Mouse (Mus musculus): ENCODE results near the gene Sephs2. TPM values are rescaled to one million over a fixed set of nuclear protein-coding genes. Genes with fewer than 3 reads are reported as not detected.

Sephs2 gene
- total RNA-seq (2021), result 10 to 100 TPM; 28.5 to 30.0 TPM
- long read RNA-seq, experiment 1, transcript Sephs2-201 (1 exons, 2,177 nt), result major isoform, 101 of 101 reads
- long read RNA-seq, experiment 1, partial matches to known transcripts, result 0 of 101 reads
- long read RNA-seq, experiment 1, other reads (novel, unspliced or antisense), result 0 of 101 reads
- long read RNA-seq, experiment 2, transcript Sephs2-201 (1 exons, 2,177 nt), result major isoform, 110 of 110 reads
- long read RNA-seq, experiment 2, partial matches to known transcripts, result 0 of 110 reads
- long read RNA-seq, experiment 2, other reads (novel, unspliced or antisense), result 0 of 110 reads

DNA sequence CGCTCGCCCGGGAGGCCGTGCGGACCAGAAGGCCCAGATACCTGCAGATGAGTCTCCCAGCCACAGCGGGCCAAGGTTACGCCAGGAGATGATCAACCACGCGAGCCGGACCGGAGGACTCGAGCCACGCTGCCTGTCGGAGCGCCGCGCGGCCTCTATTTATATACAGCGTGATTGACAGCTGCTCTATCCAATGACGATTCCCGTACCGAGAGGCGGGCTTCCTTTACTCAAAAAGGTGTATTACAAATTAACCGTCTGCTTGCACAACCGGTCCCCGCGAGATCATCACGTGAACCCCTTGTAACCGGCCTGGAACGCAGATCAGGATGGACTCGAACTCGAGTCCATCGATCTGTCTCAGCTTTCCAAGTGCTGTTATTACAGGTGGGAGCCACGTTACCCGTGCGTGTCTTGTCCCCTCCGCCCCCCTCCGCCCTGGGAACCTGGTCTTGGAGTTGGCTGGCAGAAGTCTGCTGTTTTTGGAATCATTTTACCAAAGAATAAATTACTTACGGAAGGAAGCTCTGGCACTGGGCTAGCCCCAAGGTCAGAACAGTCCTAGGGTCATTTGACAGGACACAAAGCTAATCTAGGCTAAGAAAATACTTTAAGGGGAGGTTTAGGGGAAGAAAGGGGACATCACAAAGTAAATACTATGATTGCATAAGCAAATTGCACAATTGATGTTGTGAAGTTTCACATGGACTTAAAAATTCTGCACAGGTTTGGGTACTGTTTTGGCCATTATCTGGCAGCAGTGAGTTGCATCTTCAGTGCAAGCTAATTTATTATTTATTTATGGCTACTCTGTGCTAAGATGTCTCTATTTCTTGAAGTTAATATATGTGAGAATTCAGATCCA lies at the start of gene Sephs2:
Gene Sephs2 (minus strand): TSS at position 131 of the 865 bp plus-strand sequence.
- DNase-seq, result peak; percentile 89 to 95
- intact Hi-C loops (cut with DNase I), result no loop called here

DNA sequence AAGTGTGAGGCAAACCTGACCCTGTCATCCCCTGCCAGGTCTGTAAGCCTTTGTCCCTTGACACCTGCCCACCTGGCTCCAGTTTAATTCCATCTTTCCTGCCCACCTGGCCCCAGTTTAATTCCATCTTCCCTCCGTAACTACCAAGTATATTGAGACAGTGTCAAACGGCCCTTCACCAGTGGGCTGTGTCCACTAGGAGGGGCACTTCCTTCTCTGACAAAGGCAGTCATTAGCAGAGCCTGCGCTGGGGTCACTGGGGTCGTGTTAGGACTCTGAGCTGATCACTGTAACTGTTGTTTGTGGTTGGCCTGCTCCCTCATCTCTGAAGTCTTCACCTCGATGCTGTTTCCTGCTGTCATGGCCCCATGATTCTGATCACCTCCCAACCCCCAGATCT lies 48.2 kb upstream of the Sephs2 start:
- intact Hi-C loops (cut with DNase I), result no loop called here
- no peak for DNase-seq

DNA sequence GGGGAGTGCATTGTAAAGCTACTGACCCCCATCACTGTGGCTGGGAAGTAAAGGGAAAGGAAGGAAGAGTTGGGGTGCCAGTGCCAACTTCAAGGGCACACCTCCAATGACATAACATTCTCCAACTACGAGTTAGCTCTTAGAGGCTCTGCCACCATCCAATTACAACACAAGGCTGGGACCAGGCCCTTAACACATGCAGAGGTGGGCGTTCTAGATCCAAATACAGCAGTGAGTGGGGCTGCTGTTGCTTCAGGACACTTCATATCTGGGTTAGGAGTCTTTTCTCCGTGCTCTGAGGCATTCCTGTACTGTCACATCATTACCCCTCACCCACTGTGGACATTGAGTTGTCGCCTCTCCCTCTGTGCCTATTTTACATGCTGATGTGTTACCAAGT lies 47.3 kb upstream of the Sephs2 start:
- intact Hi-C loops (cut with DNase I), result no loop called here
- DNase-seq, result no peak

DNA sequence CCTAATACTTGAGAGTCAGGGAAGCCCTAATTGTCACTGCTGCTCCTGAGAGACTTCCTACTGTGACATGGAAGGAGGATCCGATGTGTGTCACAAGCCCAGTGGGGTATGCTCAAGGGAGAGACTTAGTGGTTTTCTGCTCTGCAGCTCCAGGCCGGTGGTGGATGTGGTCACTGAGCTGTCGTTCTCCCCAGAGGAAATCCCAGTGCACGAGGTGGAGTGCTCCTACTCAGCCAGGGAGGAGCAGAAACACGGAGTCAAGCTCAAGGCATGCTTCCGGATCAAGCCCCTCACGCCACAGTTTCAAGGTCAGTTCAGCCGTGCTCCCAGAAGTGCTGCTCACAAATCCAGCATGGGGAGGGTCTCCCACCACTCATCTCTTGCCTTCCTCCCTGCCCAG lies 40.1 kb upstream of the Sephs2 start:
- intact Hi-C loops (cut with DNase I), result no loop called here
- no peak for DNase-seq

DNA sequence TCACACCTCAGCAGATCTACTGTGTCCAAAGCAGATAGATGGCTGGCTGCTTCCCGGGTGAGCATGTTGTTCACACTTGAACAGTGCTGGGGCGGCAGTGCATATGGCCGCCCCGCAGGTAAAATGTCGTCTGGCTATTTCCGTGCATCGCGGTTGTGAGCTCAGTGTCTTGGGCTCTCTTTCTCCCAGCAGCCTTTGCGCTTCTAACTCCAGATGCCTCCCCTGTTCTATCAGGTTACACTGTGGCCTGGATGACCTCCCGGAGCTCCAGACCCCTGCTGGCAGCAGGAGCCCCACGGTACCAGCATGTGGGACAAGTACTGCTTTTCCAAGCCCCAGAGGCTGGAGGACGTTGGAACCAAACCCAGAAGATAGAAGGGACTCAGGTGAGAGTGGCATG lies 36.1 kb upstream of the Sephs2 start:
- no peak for DNase-seq
- intact Hi-C loops (cut with DNase I), result loop anchor here (5.0 kb wide), 1 partner anchor 177 kb away; no protein-coding TSS in a partner anchor

DNA sequence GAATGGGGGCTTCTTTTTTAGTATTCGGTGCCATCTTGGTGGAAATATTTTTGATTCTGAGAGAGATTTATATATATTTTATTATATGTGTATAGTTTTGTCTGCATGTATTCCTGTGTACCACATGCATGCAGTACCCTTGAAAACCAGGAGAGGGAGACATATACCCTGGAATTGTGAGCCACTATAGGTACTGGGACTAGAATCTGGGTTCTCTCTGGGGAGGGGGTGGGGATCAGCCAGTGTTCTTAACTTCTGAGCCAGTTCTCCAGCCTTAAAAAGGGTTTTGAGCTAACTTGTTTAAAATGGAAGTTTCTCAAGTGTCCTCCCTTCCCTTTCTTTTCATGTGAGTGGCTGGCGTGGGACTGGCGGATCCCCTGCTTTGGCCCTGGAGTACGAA lies 35.0 kb upstream of the Sephs2 start:
- DNase-seq, result peak in 1 of 2 experiments; percentile 21
- intact Hi-C loops (cut with DNase I), result loop anchor here (5.0 kb wide), 1 partner anchor 178 kb away; no protein-coding TSS in a partner anchor

DNA sequence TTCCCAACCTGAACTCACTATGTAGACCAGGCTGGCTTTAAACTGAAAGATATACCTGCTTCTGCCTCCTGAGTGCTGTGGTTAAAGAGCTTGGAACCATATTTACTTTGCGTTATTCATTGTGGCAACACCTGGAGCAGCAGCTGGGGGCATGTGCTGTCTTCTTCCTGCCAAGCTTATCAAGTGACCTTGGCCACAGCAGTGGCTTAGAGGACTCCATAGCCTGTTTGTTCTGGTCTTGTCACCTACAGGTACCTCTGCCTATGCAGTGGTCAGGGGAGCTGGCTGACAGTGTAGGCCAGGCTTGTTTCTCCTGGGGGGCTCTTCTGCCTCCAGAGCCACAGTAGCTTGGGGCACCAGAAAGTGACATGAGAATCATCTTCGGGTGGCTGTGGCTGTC lies 34.6 kb upstream of the Sephs2 start:
- no peak for DNase-seq
- intact Hi-C loops (cut with DNase I), result loop anchor here (5.0 kb wide), 1 partner anchor 179 kb away; no protein-coding TSS in a partner anchor

DNA sequence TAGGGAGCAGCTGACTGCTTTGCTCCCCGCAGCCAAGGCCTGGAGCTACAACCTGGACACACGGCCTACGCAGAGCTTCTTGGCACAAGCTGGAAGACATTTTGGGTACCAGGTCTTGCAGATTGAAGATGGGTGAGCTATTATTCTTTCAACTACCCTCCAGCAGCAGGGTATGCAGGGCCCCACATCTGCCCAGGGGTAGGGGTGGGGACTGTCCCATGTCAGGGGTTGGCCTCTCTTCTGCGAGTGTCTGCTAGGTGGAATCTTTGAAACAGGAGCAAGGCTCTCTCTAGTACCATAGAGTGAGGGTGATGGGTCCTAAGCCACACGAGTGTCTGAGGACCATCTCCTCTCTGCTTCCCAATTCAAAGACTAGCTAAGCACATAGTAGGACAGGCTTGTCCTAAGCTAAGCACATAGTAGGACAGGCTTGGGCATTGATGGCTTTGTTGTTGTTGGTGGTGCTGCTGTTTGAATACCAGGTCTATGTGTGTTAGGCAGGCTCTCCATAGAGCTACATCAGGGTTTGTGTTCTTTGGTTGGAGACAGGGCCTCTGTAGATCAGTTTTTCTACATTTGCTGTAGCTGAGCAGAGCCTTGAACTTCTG lies 23.8 kb upstream of the Sephs2 start:
- no peak for DNase-seq
- intact Hi-C loops (cut with DNase I), result no loop called here

DNA sequence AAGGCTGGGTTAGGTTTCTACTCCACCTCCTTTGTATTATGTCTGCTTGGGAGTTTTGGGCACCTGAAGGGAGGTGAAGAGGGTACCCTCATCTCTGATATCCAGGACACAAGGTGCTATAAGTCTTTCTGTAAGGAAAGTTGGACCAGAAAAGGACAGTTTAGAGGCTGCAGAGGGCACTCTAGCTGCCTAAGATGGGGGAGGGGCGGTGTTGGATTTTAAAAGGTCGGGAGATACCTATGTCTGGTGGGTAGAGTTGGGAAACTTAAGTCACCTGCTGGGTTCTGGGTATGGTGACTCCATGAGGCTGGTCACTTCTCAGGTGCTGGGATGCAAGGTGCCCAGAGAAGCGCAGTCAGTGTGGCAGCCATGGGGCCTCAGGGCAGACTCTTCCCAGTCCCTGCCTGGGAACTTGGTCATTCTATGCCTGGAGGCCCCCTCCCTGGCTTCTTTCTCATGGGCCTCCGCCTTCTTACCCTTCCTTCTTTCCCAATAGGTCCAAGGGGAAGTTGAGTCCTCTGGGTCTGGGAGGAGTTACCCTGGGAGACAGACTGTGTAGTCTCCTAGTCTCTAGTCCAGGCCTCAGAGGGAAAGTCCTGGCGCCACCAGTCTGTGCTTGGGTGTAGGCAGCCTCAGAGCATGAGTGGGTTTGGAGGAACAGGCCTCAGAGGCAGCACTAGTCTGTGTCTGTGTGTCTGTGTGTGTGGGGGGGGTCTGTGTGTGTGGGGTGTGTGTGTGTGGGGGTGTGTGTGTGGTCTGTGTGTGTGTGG lies 23.1 kb upstream of the Sephs2 start:
- intact Hi-C loops (cut with DNase I), result no loop called here
- DNase-seq, result no peak

DNA sequence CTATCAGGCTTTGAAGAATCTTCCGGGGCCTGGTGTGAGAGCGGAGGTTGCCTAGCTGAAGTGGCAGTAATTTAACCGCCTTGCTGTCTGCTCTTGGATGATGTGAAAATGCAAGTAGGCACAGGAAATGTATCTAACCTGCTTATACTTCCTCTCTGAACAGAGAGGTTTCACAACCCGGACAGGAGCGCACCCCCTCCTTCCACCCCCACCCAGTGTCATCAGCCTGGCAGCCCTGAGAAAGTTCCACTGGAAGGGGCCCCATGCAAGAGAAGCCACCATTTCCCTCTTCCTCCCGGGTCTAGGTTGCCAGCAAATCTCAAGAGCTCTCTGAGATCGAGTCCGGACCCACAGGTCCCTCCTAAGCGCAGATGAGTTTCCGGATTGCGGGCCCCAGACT lies 22.2 kb upstream of the Sephs2 start, which contains the start of gene Itgal:
Gene Itgal (plus strand): TSS at position 163 of the 400 bp plus-strand sequence.
- intact Hi-C loops (cut with DNase I), result no loop called here
- no peak for DNase-seq

DNA sequence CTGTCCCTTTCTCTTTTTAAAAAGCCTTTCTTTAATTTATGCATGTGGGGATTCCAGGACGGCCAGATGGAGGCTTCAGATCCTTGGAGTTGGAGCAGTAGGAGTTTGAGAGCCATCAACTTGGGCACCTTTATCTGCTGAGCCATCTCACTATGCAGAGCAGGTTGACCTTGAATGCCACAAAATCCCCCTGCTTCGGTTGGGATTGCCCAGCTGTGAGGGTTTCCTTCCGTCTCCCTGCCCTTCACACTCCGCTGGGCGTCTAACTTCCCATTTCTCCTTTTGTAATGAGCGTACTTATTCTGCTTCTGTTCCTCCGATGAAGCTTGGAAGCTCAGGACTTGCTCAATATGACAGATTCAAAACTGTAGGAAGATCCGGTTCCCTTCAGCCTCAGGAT lies 16.3 kb upstream of the Sephs2 start:
- intact Hi-C loops (cut with DNase I), result no loop called here
- DNase-seq, result no peak

DNA sequence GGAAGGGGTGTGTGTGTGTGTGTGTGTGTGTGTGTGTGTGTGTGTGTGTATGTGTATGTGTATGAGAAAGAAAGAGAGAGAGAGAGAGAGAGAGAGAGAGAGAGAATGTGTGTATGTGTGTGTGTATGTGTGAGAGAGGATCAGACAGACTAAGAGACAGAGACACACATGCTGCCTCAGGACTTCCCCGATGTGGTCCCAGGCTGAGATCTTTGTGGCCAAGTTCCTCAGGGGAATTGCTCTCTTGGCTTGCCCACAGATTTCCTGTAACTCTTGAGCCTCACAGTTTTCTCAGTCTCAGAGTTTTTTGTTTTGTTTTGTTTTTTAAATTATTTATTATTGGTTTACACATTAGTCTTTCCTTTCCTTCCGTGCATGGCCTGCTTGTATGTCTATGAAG lies 15.5 kb upstream of the Sephs2 start:
- intact Hi-C loops (cut with DNase I), result no loop called here
- DNase-seq, result no peak

DNA sequence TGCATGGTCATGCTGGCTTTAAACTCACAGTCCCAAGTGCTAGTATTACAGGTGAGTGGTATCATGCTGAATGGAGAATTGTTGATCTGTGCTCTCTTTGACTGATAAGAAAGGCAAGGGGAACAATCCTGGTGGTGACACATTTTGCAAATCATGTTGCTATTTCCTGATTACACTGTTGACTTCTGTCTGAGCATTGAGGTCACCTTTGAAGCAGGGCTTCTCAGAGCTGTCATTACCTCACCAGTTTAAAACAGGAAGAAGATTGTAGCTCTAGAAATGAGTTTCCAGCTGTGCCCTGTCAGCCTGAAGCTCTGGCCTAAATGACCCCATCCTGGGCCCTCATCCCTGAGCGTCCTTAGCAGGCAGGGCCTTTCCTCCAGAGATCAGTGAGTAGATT lies 14.1 kb upstream of the Sephs2 start:
- intact Hi-C loops (cut with DNase I), result no loop called here
- DNase-seq, result no peak

DNA sequence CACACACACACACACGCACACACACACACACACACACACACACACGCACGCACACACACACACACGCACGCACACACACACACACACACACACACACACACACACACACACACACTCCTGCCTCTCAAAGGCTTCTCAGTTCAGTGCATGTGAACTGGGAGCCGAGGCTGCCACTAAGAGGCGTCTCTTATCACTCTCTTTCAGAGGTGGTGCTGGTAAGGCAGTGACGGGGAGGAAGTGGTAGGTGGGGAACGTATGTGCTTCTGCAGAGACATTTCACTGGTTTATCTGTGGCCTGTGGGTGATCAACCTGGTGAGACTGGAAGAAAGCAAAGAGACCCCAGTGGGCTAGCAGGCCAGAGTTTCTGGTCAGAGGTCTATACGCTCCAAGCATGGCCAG lies 11.3 kb upstream of the Sephs2 start:
- intact Hi-C loops (cut with DNase I), result no loop called here
- DNase-seq, result no peak

DNA sequence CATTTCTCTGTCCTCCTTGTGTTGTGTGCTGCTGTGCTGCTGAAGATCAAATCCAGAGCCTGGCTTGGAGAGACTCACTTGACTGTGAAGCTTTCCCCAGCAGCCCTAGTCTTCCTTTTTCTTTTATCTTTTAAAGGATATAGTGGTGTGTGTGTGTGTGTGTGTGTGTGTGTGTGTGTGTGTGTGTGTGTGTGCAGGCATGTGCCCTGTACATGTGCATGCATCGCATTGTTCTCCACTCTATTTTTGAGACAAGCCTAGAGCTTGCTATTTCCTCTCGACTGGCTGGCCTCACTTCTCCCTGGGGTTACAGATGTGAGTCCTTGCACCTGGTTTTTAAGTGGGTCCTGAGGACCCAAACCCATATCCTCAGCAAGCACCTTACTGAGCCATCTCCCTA lies 8.3 kb upstream of the Sephs2 start:
- DNase-seq, result no peak
- intact Hi-C loops (cut with DNase I), result no loop called here

DNA sequence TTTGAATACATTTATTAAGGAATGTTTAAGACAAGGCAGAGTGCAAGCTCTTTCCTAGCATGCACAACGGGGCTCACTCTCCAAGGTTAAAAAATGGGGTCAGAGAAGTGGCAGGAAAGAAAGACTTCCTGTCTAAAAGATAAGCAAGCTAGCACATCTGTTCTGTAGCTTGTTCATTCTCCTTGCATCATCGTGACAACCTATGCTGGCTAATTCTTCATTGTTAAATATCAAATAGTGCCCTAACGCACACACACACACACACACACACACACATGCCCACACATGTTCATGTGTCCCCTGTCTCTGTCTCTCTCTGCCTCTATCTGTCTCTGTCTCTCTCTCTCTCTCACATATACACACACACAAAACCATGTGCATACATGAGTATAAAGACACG lies 7.3 kb upstream of the Sephs2 start:
- DNase-seq, result no peak

DNA sequence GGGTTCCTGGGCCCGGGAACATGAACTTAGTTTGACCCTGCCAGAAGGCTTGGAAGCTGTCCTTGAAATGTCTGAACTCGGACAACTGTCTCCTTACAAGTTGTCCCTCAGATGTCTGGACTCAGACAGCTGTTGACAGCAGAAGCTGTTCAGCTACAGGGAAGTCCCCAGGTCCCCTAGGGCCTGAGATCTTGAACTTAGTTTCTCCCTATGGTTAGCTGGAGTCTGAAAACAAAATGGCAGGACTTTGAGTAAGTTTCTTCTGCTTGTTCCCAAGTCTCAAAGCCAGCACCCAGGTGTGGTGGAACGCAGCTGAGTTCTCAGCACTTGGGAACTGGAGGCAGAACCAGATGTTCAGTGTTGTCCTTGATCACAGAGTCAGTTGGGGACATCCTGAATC lies 6.2 kb upstream of the Sephs2 start:
- intact Hi-C loops (cut with DNase I), result no loop called here

More for the DNA sequence above, 7.3 kb upstream of the Sephs2 start:
- intact Hi-C loops (cut with DNase I), result no loop called here

DNA sequence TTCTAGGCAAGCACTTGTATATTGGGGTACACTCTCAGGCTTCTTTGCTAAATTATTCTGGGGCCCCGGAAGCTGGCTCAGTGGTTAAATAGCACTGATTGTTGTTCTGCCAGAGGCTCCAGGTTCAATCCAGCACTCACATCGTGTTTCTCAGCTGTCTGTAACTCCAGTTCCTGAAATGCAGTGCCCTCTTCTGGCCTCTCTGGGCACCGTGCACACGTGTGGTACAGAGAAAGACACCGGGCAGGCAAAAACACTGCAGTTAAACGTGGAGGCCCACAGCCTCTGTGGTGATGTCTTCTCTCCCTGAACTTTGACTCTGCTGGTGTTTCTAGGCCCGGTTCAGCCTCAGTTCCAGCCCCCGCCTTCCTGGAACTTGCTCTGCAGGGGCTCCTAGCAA lies 4.5 kb upstream of the Sephs2 start:
- DNase-seq, result peak in 1 of 2 experiments; percentile 27
- intact Hi-C loops (cut with DNase I), result no loop called here

More for the DNA sequence above, 6.2 kb upstream of the Sephs2 start:
- no peak for DNase-seq

DNA sequence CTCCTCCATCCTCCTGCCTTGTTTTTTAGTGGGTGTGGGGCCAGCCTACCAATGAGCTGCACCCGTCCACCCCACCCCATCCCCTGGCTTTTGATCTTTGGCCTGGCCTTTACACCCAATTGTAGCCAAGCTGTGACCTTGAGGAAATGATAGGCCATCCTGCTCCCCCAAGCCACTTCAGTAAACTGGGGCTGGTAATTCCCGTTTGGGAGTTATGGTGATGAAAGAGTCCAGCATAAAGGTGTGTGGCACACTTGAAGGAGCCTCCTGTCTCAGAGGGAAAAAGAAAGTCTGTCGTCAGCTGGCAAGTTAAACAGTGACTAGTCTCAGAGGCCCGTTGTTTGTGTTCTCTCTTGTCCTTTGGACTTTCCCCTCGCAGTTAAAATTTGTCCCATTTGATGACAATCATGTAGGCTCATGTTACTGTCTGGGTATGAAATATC lies 2.7 kb upstream of the Sephs2 start:
- intact Hi-C loops (cut with DNase I), result no loop called here
- no peak for DNase-seq

Data from gastrocnemius, postnatal 36 days (tissue).